Mouse (Mus musculus) monocyte, adult 59 days (primary cell): ENCODE results near the gene Paxx. TPM values are rescaled to one million over a fixed set of nuclear protein-coding genes. Genes with fewer than 3 reads are reported as not detected.

Experiments used
- total RNA-seq, 2 experiments: library from RNA; stranded (reverse); gene quantifications; one replicate each; pipeline ENCODE4 v1.2.4; 2023

Paxx gene
- 10 to 100 TPM; 24.0 to 34.2 TPM for total RNA-seq

GRCm38 (mm10) chr2:25460551-25461309 is at the start of gene Paxx:
Gene Paxx, minus strand, starts transcription at chr2:25461094.

GRCm38 (mm10) chr2:25501593-25502486 is 40.9 kb upstream of the Paxx start, which contains the start of gene C8g:
Gene C8g, minus strand, starts transcription at chr2:25501719.

GRCm38 (mm10) chr2:25500576-25501405 is 39.9 kb upstream of the Paxx start, which contains the start of gene Fbxw5:
Gene Fbxw5, plus strand, starts transcription at chr2:25500750.

GRCm38 (mm10) chr2:25493476-25493961 is 32.6 kb upstream of the Paxx start, which contains the start of gene Lcn12:
Gene Lcn12, minus strand, starts transcription at chr2:25493911.

GRCm38 (mm10) chr2:25469969-25470368 is 9.1 kb upstream of the Paxx start, which contains the start of gene Ptgds:
Gene Ptgds, minus strand, starts transcription at chr2:25470046.

GRCm38 (mm10) chr2:25456205-25456953 is 4.5 kb downstream of the Paxx start, which contains the start of gene Clic3:
Gene Clic3, plus strand, starts transcription at chr2:25456838.

GRCm38 (mm10) chr2:25428442-25429236 is 32.3 kb downstream of the Paxx start, which contains the start of gene Abca2:
Gene Abca2, plus strand, starts transcription at chr2:25428703.

GRCm38 (mm10) chr2:25422587-25423410 is 38.1 kb downstream of the Paxx start, which contains the start of gene Fut7:
Gene Fut7, plus strand, starts transcription at chr2:25423267.

Other genes starting within 250 kb of the Paxx start
- 10 to 100 TPM; 48.9 to 59.0 TPM for gene Nelfb, start 249.6 kb downstream of the Paxx start, total RNA-seq
- gene Stpg3, start 246.5 kb downstream of the Paxx start, total RNA-seq = not detected
- not detected for gene Fam166a, start 242.3 kb downstream of the Paxx start, total RNA-seq
- 10 to 100 TPM; 47.5 to 50.6 TPM for gene Tubb4b, start 236.4 kb downstream of the Paxx start, total RNA-seq
- gene Slc34a3, start 226.7 kb downstream of the Paxx start, total RNA-seq = not detected
- gene Rnf224, start 224.3 kb downstream of the Paxx start, total RNA-seq = not detected
- gene Rnf208, start 218.8 kb downstream of the Paxx start, total RNA-seq = under 1 TPM in 1 of 2 experiments, not detected in 1; 0.88 TPM
- not detected for gene Cysrt1, start 218.6 kb downstream of the Paxx start, total RNA-seq
- gene AL732309.1, start 214.2 kb downstream of the Paxx start, total RNA-seq = 1 to 10 TPM; 2.3 to 2.6 TPM
- gene Tmem203, start 205.7 kb downstream of the Paxx start, total RNA-seq = 10 to 100 TPM; 14.0 to 21.2 TPM
- gene Tprn, start 198.5 kb downstream of the Paxx start, total RNA-seq = 10 to 100 TPM; 21.1 to 24.9 TPM
- 10 to 100 TPM; 49.1 TPM for gene Ssna1, start 188.7 kb downstream of the Paxx start, total RNA-seq
- 10 to 100 TPM; 83.4 to 88.1 TPM for gene Anapc2, start 188.6 kb downstream of the Paxx start, total RNA-seq
- gene Tmem210, start 172.9 kb downstream of the Paxx start, total RNA-seq = not detected
- gene Lrrc26, start 171.2 kb downstream of the Paxx start, total RNA-seq = not detected
- gene Grin1, start 141.9 kb downstream of the Paxx start, total RNA-seq = not detected
- 10 to 100 TPM; 33.9 to 41.6 TPM for gene Man1b1, start 128.8 kb downstream of the Paxx start, total RNA-seq
- 10 to 100 TPM; 25.9 to 31.9 TPM for gene Dpp7, start 104.7 kb downstream of the Paxx start, total RNA-seq
- gene Uap1l1, start 95.4 kb downstream of the Paxx start, total RNA-seq = 10 to 100 TPM; 24.7 to 30.9 TPM
- not detected for gene Sapcd2, start 88.8 kb downstream of the Paxx start, total RNA-seq
- not detected for gene Entpd2, start 65.2 kb downstream of the Paxx start, total RNA-seq
- not detected for gene Npdc1, start 61.7 kb downstream of the Paxx start, total RNA-seq
- gene Fut7, start 37.8 kb downstream of the Paxx start, total RNA-seq = 10 to 100 TPM; 15.6 to 17.3 TPM
- gene Abca2, start 32.4 kb downstream of the Paxx start, total RNA-seq = 10 to 100 TPM; 35.3 to 36.1 TPM
- gene Clic3, start 4.3 kb downstream of the Paxx start, total RNA-seq = not detected
- not detected for gene Ptgds, start 9.0 kb upstream of the Paxx start, total RNA-seq
- gene Lcn12, start 32.8 kb upstream of the Paxx start, total RNA-seq = not detected
- gene Fbxw5, start 39.7 kb upstream of the Paxx start, total RNA-seq = 10 to 100 TPM; 53.7 to 55.4 TPM
- gene C8g, start 40.6 kb upstream of the Paxx start, total RNA-seq = 1 to 10 TPM in 1 of 2 experiments, not detected in 1; 1.0 TPM
- gene Traf2, start 85.8 kb upstream of the Paxx start, total RNA-seq = 10 to 100 TPM; 26.9 to 27.7 TPM
- gene Edf1, start 96.8 kb upstream of the Paxx start, total RNA-seq = 100 to 1,000 TPM; 117 to 141 TPM
- gene Mamdc4, start 113.8 kb upstream of the Paxx start, total RNA-seq = 1 to 10 TPM; 1.4 to 1.7 TPM
- 1 to 10 TPM; 6.0 to 7.4 TPM for gene Phpt1, start 114.1 kb upstream of the Paxx start, total RNA-seq
- 1 to 10 TPM; 2.2 to 3.5 TPM for gene Ajm1, start 120.7 kb upstream of the Paxx start, total RNA-seq
- 10 to 100 TPM; 72.6 to 82.4 TPM for gene Rabl6, start 147.4 kb upstream of the Paxx start, total RNA-seq
- gene Ccdc183, start 156.6 kb upstream of the Paxx start, total RNA-seq = not detected
- 10 to 100 TPM; 21.2 to 22.8 TPM for gene Tmem141, start 160.9 kb upstream of the Paxx start, total RNA-seq
- gene Fcna, start 166.9 kb upstream of the Paxx start, total RNA-seq = 100 to 1,000 TPM; 205 to 232 TPM
- gene Lcn8, start 192.0 kb upstream of the Paxx start, total RNA-seq = not detected
- not detected for gene Lcn5, start 196.9 kb upstream of the Paxx start, total RNA-seq
- not detected for gene Lcn6, start 215.7 kb upstream of the Paxx start, total RNA-seq
- not detected for gene Lcn10, start 221.6 kb upstream of the Paxx start, total RNA-seq
- not detected for gene Obp2a, start 238.9 kb upstream of the Paxx start, total RNA-seq
- 10 to 100 TPM; 15.9 to 20.1 TPM for gene Bmyc, start 245.6 kb upstream of the Paxx start, total RNA-seq